Mouse (Mus musculus): ENCODE measurements at regions not wholly inside any gene's neighbourhood (a gene's known extent, or its start where the extent isn't known, plus 50 kb on each side); places are given as distances from the start of the nearest gene placed in this dataset.

DNA sequence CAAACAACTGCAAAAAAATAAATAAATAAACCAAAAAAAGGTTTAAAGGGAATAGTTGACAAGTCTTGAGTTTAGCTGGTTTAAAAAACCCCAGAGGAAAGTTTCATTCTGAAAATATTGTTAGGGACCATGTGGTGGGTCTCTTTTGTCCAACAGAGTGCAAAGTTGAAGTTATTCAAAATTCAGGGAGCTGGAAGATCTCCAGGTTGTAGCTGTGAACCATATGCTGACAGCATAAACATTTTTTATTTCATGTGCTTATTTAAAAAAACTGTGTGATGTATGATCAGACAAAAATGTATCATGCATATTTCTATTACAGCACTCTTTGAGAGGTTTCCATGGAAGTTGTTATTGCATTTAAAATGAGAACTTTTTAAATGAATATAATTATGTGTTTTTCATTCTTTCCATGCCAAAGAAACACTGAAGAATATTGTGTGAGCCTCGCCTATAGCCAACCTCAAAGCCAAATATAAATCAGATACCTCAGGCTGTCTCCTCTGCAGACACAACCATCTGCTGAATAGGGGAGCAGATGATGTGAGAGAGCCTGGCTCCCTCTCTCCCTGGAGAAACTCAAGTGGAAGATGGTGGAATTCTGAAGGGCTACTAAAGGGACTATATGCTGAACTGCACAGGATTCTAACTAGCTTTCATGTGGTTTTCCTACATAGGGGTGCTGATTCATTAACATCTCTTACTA lies 413.4 kb upstream of the Impad1 start:
- no peak overlapping the region for H3K4me3 ChIP-seq (ENCODE audit: low read depth, low read length)
- 27% methylated on average over 1 of the region's 1 CpGs for WGBS
- H3K9ac ChIP-seq (ENCODE audit: low read depth, low read length) = no peak overlapping the region
- no peaks in the 10 kb centered on the region for H3K9me3 ChIP-seq (ENCODE audit: control insufficient read depth, low read length)
- no peaks in the 10 kb centered on the region for H3K36me3 ChIP-seq (ENCODE audit: control insufficient read depth, insufficient read depth, low read length)
- peak; percentile 30 for DNase-seq (ENCODE audit: low spot score)
- H3K4me2 ChIP-seq (ENCODE audit: low read depth, low read length) = no peak overlapping the region
- peaks cover 6% of the 10 kb centered on the region; the same call in 1 of the 2 replicates for H3K4me1 ChIP-seq (ENCODE audit: control insufficient read depth, insufficient read depth, low read length)
- ATAC-seq (ENCODE audit: low read depth) = no peak
- no peaks in the 10 kb centered on the region for H3K27me3 ChIP-seq (replicated peaks; ENCODE audit: control insufficient read depth, insufficient read depth, low read length)
- no peak overlapping the region for H3K27ac ChIP-seq (replicated peaks; ENCODE audit: low read depth, low read length)

DNA sequence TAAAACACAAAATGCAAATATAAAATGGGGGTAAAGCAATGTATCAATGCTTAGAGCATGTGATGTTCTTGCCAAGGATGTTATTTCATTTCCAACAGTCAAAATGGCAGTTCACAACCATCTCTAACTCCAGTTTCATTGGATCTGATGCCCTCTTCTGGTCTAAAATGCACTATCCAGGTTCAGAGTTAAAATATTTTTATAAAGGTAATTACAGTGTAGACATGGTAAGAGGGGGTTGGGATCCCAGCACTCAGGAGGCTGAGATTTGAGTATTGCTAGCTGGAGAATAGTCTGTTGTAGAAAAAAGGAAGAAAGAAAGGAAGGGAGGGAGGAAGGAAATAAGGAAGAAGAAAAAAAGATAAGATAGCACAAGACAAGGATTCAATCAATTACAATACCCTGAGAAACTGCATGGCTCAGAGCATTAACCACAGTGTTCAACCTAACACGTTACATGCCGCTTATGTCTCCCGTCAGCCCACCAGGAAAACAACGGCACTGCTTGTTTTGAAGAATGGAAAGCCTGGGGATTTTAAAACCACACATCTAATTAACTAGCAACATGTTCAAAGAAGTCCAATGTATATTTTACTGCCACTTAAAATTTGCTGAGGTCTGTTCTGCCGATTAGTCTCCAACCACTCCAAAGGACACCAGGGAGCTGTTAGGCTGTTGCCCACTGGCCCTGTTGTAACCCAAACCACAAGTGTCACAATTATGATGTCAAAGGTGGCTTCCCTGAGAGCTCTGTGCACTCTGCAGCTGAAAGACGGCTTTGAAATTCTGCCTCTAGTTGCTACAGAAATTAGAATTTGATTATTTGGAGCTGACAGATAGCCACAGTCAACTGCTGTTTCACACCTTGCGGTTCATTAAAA lies 412.4 kb upstream of the Impad1 start:
- DNase-seq (ENCODE audit: low spot score) (peak; percentile 41), ATAC-seq (ENCODE audit: low read depth) (peak; percentile 77; the same call in 1 of the 2 replicates)
- no peak overlapping the region for H3K4me3 ChIP-seq (ENCODE audit: low read depth, low read length)
- 37% methylated on average over 7 of the region's 7 CpGs for WGBS
- no peak overlapping the region for H3K9ac ChIP-seq (ENCODE audit: low read depth, low read length)
- no peaks in the 10 kb centered on the region for H3K36me3 ChIP-seq (ENCODE audit: control insufficient read depth, insufficient read depth, low read length)
- no peak overlapping the region for H3K4me2 ChIP-seq (ENCODE audit: low read depth, low read length)
- peaks cover 6% of the 10 kb centered on the region; the same call in 1 of the 2 replicates for H3K4me1 ChIP-seq (ENCODE audit: control insufficient read depth, insufficient read depth, low read length)
- H3K27ac ChIP-seq (replicated peaks; ENCODE audit: low read depth, low read length) = no peak overlapping the region; the same call in 1 of the 2 replicates
- H3K27me3 ChIP-seq (replicated peaks; ENCODE audit: control insufficient read depth, insufficient read depth, low read length) = no peaks in the 10 kb centered on the region
- H3K9me3 ChIP-seq (ENCODE audit: control insufficient read depth, low read length) = no peaks in the 10 kb centered on the region

DNA sequence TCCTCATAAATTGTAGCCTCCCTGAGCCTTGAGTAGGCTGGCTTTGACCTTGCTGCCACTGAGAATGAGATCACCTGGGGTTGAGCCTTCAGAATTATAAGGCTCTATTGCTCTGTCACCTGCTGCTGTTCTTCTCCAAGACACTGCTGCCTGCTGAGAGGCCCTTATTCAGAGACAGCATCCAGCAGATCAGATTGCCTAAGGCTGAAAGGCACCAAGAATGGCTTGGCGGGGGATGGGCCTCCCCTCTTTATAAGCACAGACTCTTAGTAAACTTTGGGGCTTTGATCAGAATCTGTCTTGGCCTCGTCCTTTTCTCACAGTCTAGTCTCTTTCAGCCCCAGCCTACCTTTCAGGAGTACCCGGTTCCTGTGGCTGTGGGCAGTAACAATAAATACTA lies 401.1 kb upstream of the Impad1 start:
- 45% methylated on average over 3 of the region's 3 CpGs for WGBS
- DNase-seq (ENCODE audit: low spot score) (no peak), ATAC-seq (ENCODE audit: low read depth) (no peak)
- no peaks in the 10 kb centered on the region for H3K36me3 ChIP-seq (ENCODE audit: control insufficient read depth, insufficient read depth, low read length)
- H3K4me3 ChIP-seq (ENCODE audit: low read depth, low read length) = no peak overlapping the region
- H3K27ac ChIP-seq (replicated peaks; ENCODE audit: low read depth, low read length) = no peak overlapping the region
- H3K27me3 ChIP-seq (replicated peaks; ENCODE audit: control insufficient read depth, insufficient read depth, low read length) = no peaks in the 10 kb centered on the region
- no peaks in the 10 kb centered on the region for H3K9me3 ChIP-seq (ENCODE audit: control insufficient read depth, low read length)
- H3K9ac ChIP-seq (ENCODE audit: low read depth, low read length) = no peak overlapping the region
- H3K4me2 ChIP-seq (ENCODE audit: low read depth, low read length) = no peak overlapping the region
- H3K4me1 ChIP-seq (ENCODE audit: control insufficient read depth, insufficient read depth, low read length) = no peaks in the 10 kb centered on the region

DNA sequence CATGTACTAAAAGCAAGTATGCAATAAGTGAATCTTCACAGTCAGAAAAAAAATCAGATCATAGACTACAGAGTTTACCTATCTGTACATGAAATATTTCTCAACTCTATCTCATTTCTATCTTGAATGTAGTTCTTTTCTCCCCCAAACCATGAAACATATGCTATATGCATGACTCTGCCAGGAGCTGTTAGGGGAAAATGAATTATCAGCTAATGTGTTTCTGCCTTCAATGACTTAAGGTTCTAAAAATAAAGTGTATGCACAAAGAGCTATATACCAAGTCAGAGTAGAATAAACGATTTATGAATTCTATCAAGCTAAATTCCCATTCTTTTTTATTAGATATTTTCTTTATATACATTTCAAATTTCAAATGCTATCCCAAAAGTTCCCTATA lies 388.4 kb upstream of the Impad1 start:
- Histone ChIP-seq H3K27ac (replicated peaks; ENCODE audit: low read depth, low read length) (no peak overlapping the region), H3K9ac (ENCODE audit: low read depth, low read length) (no peak overlapping the region), H3K27me3 (replicated peaks; ENCODE audit: control insufficient read depth, insufficient read depth, low read length) (no peaks in the 10 kb centered on the region), H3K9me3 (ENCODE audit: control insufficient read depth, low read length) (no peaks in the 10 kb centered on the region), H3K4me3 (ENCODE audit: low read depth, low read length) (no peak overlapping the region), H3K36me3 (ENCODE audit: control insufficient read depth, insufficient read depth, low read length) (no peaks in the 10 kb centered on the region), H3K4me1 (ENCODE audit: control insufficient read depth, insufficient read depth, low read length) (no peaks in the 10 kb centered on the region), H3K4me2 (ENCODE audit: low read depth, low read length) (no peak overlapping the region)
- DNase-seq (ENCODE audit: low spot score) (no peak), ATAC-seq (ENCODE audit: low read depth) (no peak)
- WGBS = 88% methylated on average over 1 of the region's 1 CpGs

DNA sequence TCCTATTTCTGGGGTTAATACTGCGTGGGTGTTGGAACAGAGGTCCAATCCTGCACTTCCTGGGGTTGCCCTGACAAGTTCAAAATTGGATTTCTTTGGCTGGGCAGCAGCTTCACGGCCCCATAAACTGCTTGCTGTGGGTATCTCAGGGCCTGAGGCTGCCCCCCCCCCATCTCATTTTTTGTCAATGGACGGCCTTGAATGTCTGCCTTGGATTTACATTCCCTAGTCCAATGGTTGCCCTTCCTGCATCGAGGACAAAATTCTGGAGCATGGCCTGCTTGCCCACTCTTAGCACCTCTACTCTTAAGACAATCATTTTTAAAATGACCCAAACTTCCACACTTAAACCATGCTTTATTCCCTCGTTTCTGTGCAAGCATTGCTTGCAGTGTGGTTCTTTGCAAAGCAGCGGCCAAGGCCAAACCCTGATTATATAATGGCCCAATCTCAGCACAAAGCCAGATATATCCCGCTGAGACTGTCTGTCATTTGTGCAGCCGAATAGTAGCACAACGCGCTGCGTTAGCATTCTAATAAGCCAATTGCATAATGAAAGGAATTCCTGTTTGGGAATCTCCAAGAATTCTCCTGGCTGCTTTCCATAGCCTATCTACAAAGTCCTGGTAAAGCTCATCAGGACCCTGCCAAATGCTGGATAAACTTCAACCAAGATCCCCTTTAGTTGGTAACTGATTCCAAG lies 386.0 kb upstream of the Impad1 start:
- H3K4me2 ChIP-seq (ENCODE audit: low read depth, low read length) = no peak overlapping the region
- no peak for ATAC-seq (ENCODE audit: low read depth)
- H3K9me3 ChIP-seq (ENCODE audit: control insufficient read depth, low read length) = no peaks in the 10 kb centered on the region
- H3K4me1 ChIP-seq (ENCODE audit: control insufficient read depth, insufficient read depth, low read length) = no peaks in the 10 kb centered on the region
- H3K36me3 ChIP-seq (ENCODE audit: control insufficient read depth, insufficient read depth, low read length) = no peaks in the 10 kb centered on the region
- H3K4me3 ChIP-seq (ENCODE audit: low read depth, low read length) = no peak overlapping the region
- H3K27ac ChIP-seq (replicated peaks; ENCODE audit: low read depth, low read length) = no peak overlapping the region
- DNase-seq (ENCODE audit: low spot score) = peak; percentile 86
- 65% methylated on average over 11 of the region's 11 CpGs for WGBS
- H3K9ac ChIP-seq (ENCODE audit: low read depth, low read length) = no peak overlapping the region
- H3K27me3 ChIP-seq (replicated peaks; ENCODE audit: control insufficient read depth, insufficient read depth, low read length) = no peaks in the 10 kb centered on the region

DNA sequence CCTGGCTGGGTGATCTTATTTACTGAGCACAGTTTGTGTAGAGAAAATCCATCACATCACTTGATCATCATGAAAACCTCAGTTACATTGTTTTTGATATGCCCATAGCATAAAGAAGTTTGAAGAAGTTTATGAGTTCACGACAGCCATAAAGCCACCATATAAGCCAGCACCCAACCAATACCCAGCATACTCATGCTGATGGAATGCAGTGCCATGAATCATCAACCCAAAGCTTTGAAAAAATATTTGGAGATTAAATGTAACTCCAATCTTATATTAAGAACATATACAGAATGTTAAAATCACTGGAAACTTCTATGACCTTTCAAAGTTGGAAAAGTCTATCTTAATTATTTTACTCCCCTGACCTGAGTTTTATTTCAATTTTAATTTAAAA lies 372.1 kb upstream of the Impad1 start:
- H3K9me3 ChIP-seq (ENCODE audit: control insufficient read depth, low read length) = no peaks in the 10 kb centered on the region
- H3K4me1 ChIP-seq (ENCODE audit: control insufficient read depth, insufficient read depth, low read length) = no peaks in the 10 kb centered on the region
- DNase-seq (ENCODE audit: low spot score) (no peak), ATAC-seq (ENCODE audit: low read depth) (no peak)
- H3K27ac ChIP-seq (replicated peaks; ENCODE audit: low read depth, low read length) = no peak overlapping the region
- no peaks in the 10 kb centered on the region for H3K27me3 ChIP-seq (replicated peaks; ENCODE audit: control insufficient read depth, insufficient read depth, low read length)
- no peak overlapping the region for H3K4me2 ChIP-seq (ENCODE audit: low read depth, low read length)
- WGBS = 90% methylated on average over 1 of the region's 1 CpGs
- no peaks in the 10 kb centered on the region for H3K36me3 ChIP-seq (ENCODE audit: control insufficient read depth, insufficient read depth, low read length)
- H3K4me3 ChIP-seq (ENCODE audit: low read depth, low read length) = no peak overlapping the region
- no peak overlapping the region for H3K9ac ChIP-seq (ENCODE audit: low read depth, low read length)

DNA sequence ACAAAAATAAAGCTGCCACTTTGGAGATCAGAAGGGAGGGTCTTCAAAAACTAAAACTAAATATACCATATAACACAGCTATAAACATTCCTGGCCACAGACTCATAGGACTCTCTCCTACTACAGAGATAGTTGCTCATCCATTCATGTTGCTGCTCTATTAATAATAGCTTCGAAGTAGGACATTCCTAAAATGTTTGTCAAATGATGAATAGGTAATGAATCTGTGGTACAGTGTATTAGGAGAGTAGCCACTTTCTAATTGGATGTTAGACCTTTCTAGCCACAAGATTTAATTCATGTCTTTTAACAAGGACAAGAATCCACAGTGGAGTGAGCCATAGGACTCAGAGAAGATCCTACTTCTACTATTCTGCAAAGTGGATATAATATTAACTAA lies 367.8 kb upstream of the Impad1 start:
- no peak overlapping the region for H3K4me2 ChIP-seq (ENCODE audit: low read depth, low read length)

DNA sequence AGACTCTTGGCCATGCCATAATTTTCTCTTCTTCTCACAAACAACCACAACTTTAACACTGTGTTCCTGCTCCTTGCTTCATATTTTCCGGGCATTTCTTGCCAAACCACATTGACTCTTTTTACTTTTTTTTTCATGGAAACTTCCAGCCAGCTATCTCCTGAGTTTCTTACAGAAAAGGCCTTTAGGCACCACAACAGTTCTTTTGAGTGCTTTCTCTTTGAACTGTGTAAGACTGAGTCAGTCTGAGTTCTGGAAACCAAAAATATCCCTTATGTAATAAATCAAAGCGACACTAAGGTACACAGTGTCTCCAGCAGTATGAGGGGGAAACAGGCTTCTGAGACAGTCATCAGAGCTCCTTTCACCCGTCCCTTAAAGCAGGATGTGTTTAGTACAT lies 337.6 kb upstream of the Impad1 start:
- H3K4me1 ChIP-seq (ENCODE audit: control insufficient read depth, insufficient read depth, low read length) = no peaks in the 10 kb centered on the region
- H3K4me3 ChIP-seq (ENCODE audit: low read depth, low read length) = no peak overlapping the region
- DNase-seq (ENCODE audit: low spot score) (peak; percentile 71), ATAC-seq (ENCODE audit: low read depth) (no peak)
- no peak overlapping the region for H3K9ac ChIP-seq (ENCODE audit: low read depth, low read length)
- H3K27me3 ChIP-seq (replicated peaks; ENCODE audit: control insufficient read depth, insufficient read depth, low read length) = no peaks in the 10 kb centered on the region
- H3K4me2 ChIP-seq (ENCODE audit: low read depth, low read length) = no peak overlapping the region
- WGBS = 48% methylated on average over 3 of the region's 3 CpGs
- no peaks in the 10 kb centered on the region for H3K36me3 ChIP-seq (ENCODE audit: control insufficient read depth, insufficient read depth, low read length)
- H3K27ac ChIP-seq (replicated peaks; ENCODE audit: low read depth, low read length) = 0 out of 2 replicates have a peak overlapping the region, but pooled peaks have one; percentile 28
- no peaks in the 10 kb centered on the region for H3K9me3 ChIP-seq (ENCODE audit: control insufficient read depth, low read length)

More for the DNA sequence above, 367.8 kb upstream of the Impad1 start:
- no peak overlapping the region for H3K27ac ChIP-seq (replicated peaks; ENCODE audit: low read depth, low read length)
- H3K9ac ChIP-seq (ENCODE audit: low read depth, low read length) = no peak overlapping the region
- no peak overlapping the region for H3K4me3 ChIP-seq (ENCODE audit: low read depth, low read length)
- no peaks in the 10 kb centered on the region for H3K36me3 ChIP-seq (ENCODE audit: control insufficient read depth, insufficient read depth, low read length)
- ATAC-seq (ENCODE audit: low read depth) (no peak), DNase-seq (ENCODE audit: low spot score) (no peak)
- no peaks in the 10 kb centered on the region for H3K4me1 ChIP-seq (ENCODE audit: control insufficient read depth, insufficient read depth, low read length)
- 58% methylated on average over 1 of the region's 1 CpGs for WGBS
- H3K9me3 ChIP-seq (ENCODE audit: control insufficient read depth, low read length) = no peaks in the 10 kb centered on the region
- no peaks in the 10 kb centered on the region for H3K27me3 ChIP-seq (replicated peaks; ENCODE audit: control insufficient read depth, insufficient read depth, low read length)

All from embryonic facial prominence, embryonic 14.5 days (tissue).